Mouse (Mus musculus) lung, postnatal 14 days (tissue): Measurements from ENCODE around the gene Elmod1.

ENCODE experiments used
- DNase-seq: peaks from one replicate; pipeline ENCODE4 v3.0.0; 2021

Elmod1 gene

DNA sequence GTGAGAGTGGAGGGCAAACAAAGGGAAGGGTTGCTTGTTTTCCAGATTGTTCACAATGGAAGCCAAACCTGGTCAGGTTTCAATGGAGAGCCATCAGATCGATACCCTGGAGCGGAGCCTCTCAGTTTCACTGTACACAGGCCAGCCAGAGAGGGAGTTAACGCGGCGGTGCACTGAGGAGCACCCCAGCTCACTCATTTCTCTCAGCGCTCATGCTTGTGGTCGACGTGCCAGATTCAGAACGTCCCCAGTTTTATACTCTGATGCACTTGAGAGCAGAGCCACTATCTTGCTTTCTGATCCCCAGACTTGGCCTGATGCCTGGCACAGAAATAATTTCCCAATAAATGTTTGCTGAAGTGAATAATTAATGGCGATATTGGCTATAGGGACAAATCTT is 68.3 kb downstream of the Elmod1 start:
- DNase-seq, result no peak

DNA sequence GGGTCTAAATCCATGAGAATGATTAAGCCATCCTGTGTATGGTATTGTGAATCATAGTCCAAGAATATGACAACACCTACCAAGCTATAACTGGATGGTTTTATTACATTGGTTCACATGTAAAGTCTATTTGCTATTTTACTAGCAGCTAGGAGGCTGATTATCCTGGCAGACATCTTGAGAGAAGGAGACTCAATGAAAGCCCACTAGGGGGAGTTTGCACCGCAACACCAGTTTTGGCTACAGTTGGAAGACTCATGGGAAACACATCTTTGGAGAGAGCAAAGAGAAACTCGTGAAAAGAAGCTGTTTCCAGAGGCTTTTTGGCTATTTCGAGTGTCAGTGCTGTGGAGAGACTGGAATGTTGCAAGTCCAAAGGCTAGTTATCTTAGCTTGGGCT is 69.7 kb downstream of the Elmod1 start:
- DNase-seq, result no peak

DNA sequence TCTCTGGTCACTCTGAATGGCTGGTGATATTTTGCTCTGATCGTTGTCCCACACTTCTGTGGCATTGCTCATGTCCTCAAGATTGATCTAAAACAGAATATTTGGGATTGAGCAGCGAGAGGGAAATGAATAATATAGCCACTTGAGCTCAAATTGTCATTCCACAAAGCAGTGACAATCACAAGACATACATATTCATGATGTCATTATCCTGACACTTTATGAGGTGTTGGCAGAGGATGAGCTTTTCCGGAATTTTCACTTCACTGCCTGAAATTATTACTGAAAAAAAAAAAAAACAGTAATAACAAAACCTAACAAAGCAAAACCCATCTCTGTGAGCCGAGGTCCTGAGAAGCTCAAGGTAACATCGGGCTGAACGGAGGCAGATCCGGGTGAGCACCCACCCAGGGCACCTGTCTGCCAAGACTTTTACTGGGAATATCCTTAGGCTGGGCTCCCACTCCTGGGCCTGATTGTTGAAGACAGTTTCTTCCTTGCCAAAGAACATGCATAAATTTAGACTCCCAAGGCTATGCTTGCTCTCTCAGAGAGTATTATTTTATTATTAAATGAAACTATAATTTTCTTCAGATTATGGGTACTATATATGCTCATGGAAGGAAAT is 71.8 kb downstream of the Elmod1 start:
- DNase-seq, result no peak

DNA sequence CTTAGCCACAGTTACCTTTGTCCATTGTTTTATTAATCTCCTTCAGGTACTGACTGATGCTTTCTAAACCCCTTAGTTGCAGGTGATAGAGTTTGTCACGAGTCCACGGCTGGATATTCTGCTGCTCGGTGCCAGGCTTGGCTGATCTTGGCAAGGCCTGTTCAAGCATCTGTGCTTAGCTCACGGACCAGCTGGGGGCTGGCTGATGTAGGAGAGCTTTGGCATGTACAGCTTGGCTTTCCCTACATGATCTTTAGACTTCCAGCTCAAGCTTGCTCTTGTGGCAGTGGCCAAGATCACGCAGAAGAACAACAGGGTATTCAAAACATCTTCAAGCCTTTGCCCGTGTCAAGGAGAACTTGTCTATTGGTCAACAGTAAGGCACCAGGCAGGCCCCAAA is 75.3 kb downstream of the Elmod1 start:
- no peak for DNase-seq

DNA sequence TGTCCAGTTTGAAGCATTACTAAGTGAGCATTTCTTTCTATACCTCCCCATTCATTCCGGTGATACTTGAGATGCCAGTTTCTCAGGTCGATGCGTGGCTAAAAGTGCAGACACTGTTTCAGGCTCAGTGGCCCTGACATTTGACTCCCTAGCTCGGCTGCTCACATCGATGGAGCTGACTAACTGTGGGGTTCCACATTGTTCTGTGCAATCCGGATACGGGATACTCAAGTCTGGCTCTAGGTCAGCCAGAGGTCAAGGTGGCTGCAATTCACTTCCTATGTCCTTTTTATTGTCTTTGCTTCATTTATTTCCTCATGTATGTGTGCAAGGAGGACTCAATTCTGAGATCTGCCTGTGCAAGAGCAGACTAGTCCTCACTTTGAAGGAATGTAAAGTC is 79.3 kb downstream of the Elmod1 start:
- no peak for DNase-seq

DNA sequence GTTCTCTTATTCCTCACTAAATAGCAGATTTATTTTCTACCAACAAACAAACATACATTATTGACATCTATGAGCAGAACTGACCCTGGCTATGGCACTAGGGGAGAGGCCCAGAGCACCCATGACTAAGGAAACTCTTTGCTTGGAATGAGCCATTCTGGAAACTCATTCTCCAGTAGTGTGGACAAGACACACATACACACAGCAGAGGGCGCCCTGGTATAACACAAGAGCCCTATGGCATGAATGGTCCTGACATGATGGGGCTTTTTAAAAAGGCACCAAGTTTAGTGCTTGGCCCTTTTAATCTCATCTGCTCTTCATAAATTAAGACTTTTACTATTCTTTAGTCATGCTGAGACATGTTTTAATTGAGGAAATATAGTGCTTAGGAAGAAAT is 85.0 kb downstream of the Elmod1 start:
- DNase-seq, result peak; percentile 25

DNA sequence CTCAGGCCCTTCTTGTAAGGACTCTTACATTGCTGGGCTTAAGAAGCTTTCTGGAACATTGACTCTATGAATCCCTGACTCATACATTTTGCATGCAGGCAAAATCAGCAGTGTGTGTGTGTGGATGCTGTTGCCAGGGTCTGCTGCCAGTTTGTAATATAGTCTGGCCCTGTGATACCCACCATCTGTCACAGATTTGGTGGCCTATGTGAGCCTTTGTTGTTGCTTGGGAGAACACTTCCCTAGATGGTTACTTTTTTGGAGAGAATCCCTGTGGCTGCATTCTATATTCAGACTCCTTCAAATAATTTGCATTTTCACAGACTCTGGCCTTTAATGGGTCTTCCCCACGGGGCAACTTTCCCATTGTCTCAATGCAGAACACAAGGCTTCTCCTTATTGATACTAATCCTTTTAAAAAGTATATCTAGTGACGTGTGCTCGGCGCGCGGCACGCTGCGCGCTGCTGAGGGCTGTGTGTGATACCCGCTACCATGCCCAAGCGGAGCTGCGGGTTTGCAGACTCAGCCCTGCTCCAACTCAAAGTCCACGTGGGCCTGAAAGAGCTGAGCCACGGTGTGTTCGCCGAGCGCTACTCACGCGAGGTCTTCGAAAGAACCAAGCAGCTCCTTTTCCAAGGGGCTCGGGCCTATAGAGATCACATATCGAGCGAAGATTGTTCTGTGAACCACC is 91.4 kb downstream of the Elmod1 start:
- DNase-seq, result no peak

DNA sequence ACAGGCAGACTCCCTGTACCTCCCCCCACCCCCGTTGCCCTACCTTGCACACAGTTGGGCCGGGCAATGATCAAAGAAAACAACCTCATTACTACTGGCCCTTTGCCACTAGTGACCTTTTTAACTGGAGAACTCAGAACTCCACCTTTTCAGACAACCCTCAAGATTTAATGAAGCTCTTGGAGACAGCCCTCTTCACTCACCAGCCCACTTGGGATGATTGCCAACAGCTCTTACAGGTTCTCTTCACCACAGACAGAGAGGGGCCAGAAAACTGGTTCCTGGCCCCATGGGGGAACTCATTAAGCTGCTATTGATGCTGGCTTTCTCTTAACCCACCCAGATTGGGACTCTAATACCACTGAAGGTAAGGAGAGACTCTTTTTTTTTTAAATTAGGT is 97.7 kb downstream of the Elmod1 start:
- no peak for DNase-seq

DNA sequence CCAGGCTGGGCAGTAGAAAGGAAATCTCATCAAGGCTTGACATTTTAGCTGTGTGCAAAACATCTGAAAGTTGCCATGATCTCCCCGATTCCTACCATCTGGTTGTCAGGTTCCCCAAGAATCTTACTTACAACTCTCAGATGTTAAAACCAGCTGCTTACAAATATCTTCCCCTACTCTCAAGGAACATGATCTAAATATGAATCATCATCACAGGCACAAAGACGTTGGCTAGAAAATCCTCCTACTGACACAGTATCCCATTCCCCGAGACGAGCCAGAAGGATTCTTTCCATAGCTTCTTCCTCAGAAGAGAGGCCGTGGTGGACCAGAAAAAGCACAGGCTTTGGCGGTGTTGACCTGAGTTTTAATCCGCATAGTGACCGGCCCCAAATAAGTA is 101.9 kb downstream of the Elmod1 start:
- no peak for DNase-seq
